Mouse (Mus musculus): ENCODE measurements around the gene Car11. TPM values are rescaled to one million over a fixed set of nuclear protein-coding genes. Genes with fewer than 3 reads are reported as not detected.
A peak's percentile ranks its signal among the peaks of the same experiment; 100 is the strongest.

Car11 gene
- polyA plus RNA-seq, 1 experiment from 2014 or later = 0.26 TPM

DNA sequence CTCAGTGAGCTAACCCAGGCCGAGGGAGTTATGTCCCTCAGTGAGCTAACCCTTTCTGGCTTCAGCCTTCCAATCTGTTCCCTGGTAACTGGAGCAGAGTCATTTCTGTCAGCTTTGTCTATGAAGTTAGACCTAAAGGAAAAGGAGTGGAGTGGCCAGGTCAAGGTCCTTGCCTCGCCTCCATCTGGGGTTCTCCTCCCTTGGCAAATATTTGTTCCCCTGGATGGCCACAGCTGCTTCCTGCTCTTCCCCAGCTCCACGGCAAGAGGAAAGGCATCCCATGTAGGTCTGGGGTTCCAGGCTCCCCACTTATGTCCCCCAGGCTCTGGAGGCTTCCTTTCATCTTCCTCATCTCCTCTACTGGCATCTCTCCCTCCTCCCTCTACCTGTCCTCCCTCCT, 28.0 kb downstream of the Car11 start:
- 63% methylated on average over 3 of the region's 3 CpGs for WGBS (ENCODE audit: insufficient replicate concordance)
- no peak overlapping the region for H3K9ac ChIP-seq
- H3K4me1 ChIP-seq (replicated peaks) = peaks cover 13% of the 10 kb centered on the region
- no peak overlapping the region for H3K4me2 ChIP-seq
- H3K27me3 ChIP-seq = no peaks in the 10 kb centered on the region
- H3K27ac ChIP-seq (replicated peaks) = no peak overlapping the region
- H3K36me3 ChIP-seq (replicated peaks) = peaks cover 34% of the 10 kb centered on the region
- no peaks in the 10 kb centered on the region for H3K9me3 ChIP-seq (replicated peaks)
- no peak overlapping the region for H3K4me3 ChIP-seq (replicated peaks)
- no peak for ATAC-seq (ENCODE audit: insufficient read depth)

DNA sequence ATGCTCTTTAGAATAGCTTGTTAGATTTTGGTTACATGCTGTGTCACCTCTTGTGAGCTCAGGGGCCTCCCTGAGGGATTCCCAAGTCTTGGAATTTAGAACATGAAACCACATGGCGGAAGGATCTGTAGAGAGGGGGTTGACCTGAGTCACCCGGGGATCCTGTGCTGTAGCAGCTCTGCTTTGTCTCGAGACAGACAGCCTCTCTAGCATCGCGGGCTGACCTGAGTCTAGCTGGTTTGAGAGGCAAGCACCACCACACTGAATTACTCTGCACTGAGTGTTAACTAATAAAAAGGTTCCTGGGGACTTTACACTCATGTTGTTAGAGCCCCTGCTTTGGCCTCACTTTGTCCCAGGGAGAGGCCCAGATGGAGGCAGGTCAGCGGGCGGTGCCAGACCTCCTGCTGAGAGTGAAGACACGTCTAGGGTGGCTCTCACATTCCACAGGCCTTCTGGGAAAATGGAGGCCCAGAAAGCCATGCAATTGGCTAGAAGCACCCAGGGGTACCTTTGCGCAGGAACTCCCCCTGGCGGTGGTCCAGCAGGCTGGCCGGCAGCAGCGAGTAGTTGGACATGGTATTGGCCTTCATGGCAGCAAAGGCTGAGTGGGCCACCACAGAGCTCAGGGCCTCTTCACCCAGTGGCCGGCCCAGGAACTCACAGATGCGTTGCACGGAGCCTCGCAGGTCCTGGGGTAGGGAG, 31.2 kb downstream of the Car11 start:
- H3K4me3 ChIP-seq (replicated peaks) = no peak overlapping the region
- H3K9ac ChIP-seq = no peak overlapping the region
- no peak overlapping the region for H3K4me2 ChIP-seq
- ATAC-seq (ENCODE audit: insufficient read depth) = 0 out of 2 replicates have a peak, but pooled peaks have one; percentile 19
- H3K9me3 ChIP-seq (replicated peaks) = no peaks in the 10 kb centered on the region
- no peaks in the 10 kb centered on the region for H3K27me3 ChIP-seq
- peaks cover 2% of the 10 kb centered on the region; the same call in 1 of the 2 replicates for H3K36me3 ChIP-seq (replicated peaks)
- peaks cover 13% of the 10 kb centered on the region for H3K4me1 ChIP-seq (replicated peaks)
- 29% methylated on average over 16 of the region's 16 CpGs for WGBS (ENCODE audit: insufficient replicate concordance)
- H3K27ac ChIP-seq (replicated peaks) = no peak overlapping the region

DNA sequence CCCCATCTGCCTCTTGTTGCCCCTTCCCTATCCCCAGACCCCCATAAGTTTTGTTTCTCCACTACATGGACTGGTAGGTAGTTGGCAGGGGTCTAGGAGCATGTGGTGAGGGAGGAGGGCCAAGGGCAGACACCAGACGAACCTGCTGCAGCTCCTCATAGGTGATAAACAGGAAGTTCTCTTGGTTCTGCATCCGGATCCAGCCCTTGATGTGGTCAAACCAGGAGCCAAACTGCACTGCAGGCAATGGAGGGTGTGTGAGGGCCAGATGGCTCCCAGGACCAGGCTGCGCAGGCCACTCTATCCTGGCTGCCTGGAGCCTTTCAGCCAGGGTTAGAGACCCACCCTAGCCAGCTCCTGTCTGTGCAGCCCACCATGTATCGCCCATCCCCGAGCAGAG, 33.8 kb downstream of the Car11 start:
- peaks cover 7% of the 10 kb centered on the region for H3K4me1 ChIP-seq (replicated peaks)
- 56% methylated on average over 5 of the region's 5 CpGs for WGBS (ENCODE audit: insufficient replicate concordance)

DNA sequence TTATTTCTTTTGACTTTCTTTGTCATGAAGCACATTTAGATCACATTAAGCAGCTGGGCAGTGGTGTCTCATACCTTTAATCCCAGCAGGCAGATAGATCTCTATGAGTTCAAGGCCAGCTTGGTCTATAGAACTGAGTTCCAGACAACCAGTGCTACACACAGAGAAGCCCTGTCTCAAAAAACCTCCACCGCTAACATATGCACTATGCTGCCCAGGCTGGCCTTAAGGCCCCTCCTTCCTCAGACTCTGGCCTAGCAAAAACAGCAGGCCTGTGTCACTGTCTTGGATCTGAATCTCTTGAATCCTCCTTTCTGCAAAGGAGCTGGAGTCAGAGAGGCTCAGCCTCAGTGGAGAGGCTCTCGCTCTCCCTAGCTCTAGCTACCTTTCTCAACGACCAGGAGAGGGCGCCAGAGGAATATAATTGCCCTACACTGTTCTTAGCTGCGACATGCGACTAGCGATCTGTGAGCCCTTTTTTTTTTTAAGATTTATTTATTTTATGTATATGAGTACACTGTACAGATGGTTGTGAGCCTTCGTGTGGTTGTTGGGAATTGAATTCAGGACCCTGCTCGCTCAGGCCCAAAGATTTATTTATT, 39.6 kb downstream of the Car11 start:
- Histone ChIP-seq H3K4me1 (replicated peaks) (0 out of 2 replicates have a peak, but pooled peaks cover 12% of the 10 kb centered on the region), H3K27ac (replicated peaks) (no peak overlapping the region), H3K36me3 (replicated peaks) (no peaks in the 10 kb centered on the region), H3K9ac (no peak overlapping the region), H3K9me3 (replicated peaks) (no peaks in the 10 kb centered on the region), H3K4me3 (replicated peaks) (no peak overlapping the region), H3K4me2 (no peak overlapping the region), H3K27me3 (no peaks in the 10 kb centered on the region)
- 9% methylated on average over 9 of the region's 9 CpGs for WGBS (ENCODE audit: insufficient replicate concordance)
- no peak for ATAC-seq (ENCODE audit: insufficient read depth)

More for the DNA sequence above, 33.8 kb downstream of the Car11 start:
- H3K4me2 ChIP-seq = no peak overlapping the region
- no peaks in the 10 kb centered on the region for H3K36me3 ChIP-seq (replicated peaks)
- no peak for ATAC-seq (ENCODE audit: insufficient read depth)
- H3K9ac ChIP-seq = no peak overlapping the region
- H3K27me3 ChIP-seq = no peaks in the 10 kb centered on the region
- H3K4me3 ChIP-seq (replicated peaks) = no peak overlapping the region
- no peak overlapping the region for H3K27ac ChIP-seq (replicated peaks)
- no peaks in the 10 kb centered on the region for H3K9me3 ChIP-seq (replicated peaks)

DNA sequence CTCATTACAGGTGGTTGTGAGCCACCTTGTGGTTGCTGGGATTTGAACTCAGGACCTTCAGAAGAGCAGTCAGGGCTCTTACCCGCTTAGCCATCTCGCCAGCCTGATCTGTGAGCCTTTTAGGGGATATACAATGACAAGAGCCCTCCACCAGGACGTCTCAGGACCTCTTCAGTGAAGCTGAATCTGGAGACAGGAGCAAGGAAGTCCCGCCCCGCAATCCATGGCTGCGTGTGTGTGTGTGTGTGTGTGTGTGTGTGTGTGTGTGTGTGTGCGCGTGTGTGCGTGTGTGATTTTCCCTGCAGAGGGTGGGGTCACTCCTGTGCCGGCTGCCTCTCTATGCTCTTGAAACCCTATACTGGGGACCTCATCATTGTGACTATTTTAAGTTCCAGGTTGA, 40.2 kb downstream of the Car11 start:
- ATAC-seq (ENCODE audit: insufficient read depth) = no peak
- H3K27ac ChIP-seq (replicated peaks) = no peak overlapping the region
- H3K4me1 ChIP-seq (replicated peaks) = 0 out of 2 replicates have a peak, but pooled peaks cover 12% of the 10 kb centered on the region
- no peaks in the 10 kb centered on the region for H3K36me3 ChIP-seq (replicated peaks)
- no peaks in the 10 kb centered on the region for H3K27me3 ChIP-seq
- H3K9me3 ChIP-seq (replicated peaks) = no peaks in the 10 kb centered on the region
- H3K4me2 ChIP-seq = no peak overlapping the region
- H3K9ac ChIP-seq = no peak overlapping the region
- WGBS (ENCODE audit: insufficient replicate concordance) = 53% methylated on average over 10 of the region's 10 CpGs
- H3K4me3 ChIP-seq (replicated peaks) = no peak overlapping the region

DNA sequence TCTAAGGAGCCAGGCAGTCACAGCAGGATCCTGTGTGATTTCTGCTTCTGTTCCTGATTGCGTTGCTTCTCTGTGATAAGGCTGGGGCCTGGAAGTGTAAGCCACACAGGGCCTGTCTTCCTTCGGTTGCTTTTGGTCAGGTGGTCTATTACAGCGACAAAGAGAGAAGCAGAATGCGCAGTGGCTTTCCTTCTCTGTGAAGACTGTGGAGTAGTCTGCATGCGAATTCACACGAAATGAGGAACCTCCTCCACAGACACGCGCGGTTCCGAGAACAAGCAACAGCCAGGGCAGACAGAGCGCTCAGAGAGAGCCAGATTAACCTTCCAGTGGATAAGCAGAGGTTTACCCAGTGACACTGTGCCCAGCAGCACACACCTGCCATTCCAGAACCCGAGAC, 41.7 kb downstream of the Car11 start:
- Histone ChIP-seq H3K27me3 (no peaks in the 10 kb centered on the region), H3K4me3 (replicated peaks) (no peak overlapping the region), H3K36me3 (replicated peaks) (no peaks in the 10 kb centered on the region), H3K9me3 (replicated peaks) (no peaks in the 10 kb centered on the region), H3K4me1 (replicated peaks) (0 out of 2 replicates have a peak, but pooled peaks cover 12% of the 10 kb centered on the region), H3K9ac (no peak overlapping the region), H3K27ac (replicated peaks) (no peak overlapping the region), H3K4me2 (peak overlapping the region; percentile 51)
- 30% methylated on average over 12 of the region's 12 CpGs for WGBS (ENCODE audit: insufficient replicate concordance)
- no peak for ATAC-seq (ENCODE audit: insufficient read depth)

DNA sequence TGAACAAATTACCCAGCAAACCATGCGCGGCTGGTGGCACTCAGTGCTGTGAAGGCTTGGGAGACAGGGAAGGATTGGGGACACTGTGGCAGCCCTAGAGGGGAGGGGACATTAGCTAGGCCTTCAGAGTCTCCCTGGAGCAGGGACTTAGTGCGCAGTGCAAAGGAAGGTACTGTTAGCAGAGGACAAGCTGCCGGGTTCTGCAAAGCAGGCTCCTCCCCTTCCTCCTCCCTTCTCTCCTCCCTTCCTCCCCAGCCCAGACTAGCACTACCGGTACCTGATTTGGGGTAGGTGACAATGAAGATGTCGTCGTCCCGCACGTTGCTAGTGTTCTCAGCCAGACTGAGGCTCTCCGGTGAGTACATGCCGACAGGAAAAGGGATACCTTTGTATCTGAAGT, 42.1 kb downstream of the Car11 start:
- no peaks in the 10 kb centered on the region for H3K36me3 ChIP-seq (replicated peaks)
- no peaks in the 10 kb centered on the region for H3K27me3 ChIP-seq
- H3K4me3 ChIP-seq (replicated peaks) = peak overlapping the region; percentile 11
- no peak for ATAC-seq (ENCODE audit: insufficient read depth)
- H3K4me1 ChIP-seq (replicated peaks) = 0 out of 2 replicates have a peak, but pooled peaks cover 12% of the 10 kb centered on the region
- peak overlapping the region; percentile 51 for H3K4me2 ChIP-seq
- H3K9ac ChIP-seq = no peak overlapping the region
- no peak overlapping the region for H3K27ac ChIP-seq (replicated peaks)
- H3K9me3 ChIP-seq (replicated peaks) = no peaks in the 10 kb centered on the region
- 25% methylated on average over 11 of the region's 11 CpGs for WGBS (ENCODE audit: insufficient replicate concordance)

DNA sequence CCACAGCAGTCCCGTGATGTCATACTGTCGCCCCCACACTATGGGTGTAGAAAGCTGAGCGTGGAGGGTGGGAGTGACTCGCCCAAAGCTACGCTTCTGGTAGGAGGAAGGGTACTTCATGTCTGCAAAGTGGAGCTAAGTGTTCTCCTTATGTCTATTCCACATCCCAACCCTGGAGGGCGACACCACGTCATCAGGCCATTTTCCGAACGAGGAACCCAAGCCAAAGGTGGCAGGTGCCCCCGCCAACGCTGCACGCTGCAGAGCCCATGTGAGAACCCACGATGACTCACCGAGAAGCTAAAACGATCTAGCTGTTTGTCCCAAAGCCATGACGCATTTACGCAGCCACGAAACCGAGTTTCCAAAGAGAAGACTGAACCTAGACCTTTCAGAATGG, 42.7 kb downstream of the Car11 start:
- Histone ChIP-seq H3K4me1 (replicated peaks) (0 out of 2 replicates have a peak, but pooled peaks cover 12% of the 10 kb centered on the region), H3K27me3 (no peaks in the 10 kb centered on the region), H3K4me2 (peak overlapping the region; percentile 51), H3K27ac (replicated peaks) (no peak overlapping the region), H3K36me3 (replicated peaks) (no peaks in the 10 kb centered on the region), H3K9ac (no peak overlapping the region), H3K9me3 (replicated peaks) (no peaks in the 10 kb centered on the region), H3K4me3 (replicated peaks) (peak overlapping the region; percentile 11)
- 25% methylated on average over 19 of the region's 19 CpGs for WGBS (ENCODE audit: insufficient replicate concordance)
- ATAC-seq (ENCODE audit: insufficient read depth) = no peak

DNA sequence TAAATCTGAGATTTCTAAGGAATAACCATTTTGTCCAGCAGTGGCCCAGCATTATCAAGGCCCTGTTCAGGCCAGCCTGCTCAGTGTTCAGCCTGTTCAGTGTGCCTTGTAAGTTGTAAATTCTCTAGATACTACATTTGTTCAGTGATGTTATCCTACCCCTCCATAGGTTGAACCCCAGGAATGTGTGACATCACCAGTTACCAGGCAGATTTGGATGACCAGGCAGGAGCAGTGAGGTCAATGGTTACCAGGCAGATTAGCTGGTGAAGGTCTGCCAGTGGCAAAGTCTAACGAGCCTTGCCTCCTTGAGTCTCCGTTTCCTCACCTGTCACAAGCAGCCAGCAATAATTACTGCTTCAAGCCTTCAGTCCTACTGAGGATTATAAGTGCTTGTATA, 44.7 kb downstream of the Car11 start:
- Histone ChIP-seq H3K4me3 (replicated peaks) (no peak overlapping the region), H3K27ac (replicated peaks) (no peak overlapping the region), H3K4me2 (no peak overlapping the region), H3K9ac (no peak overlapping the region), H3K9me3 (replicated peaks) (no peaks in the 10 kb centered on the region), H3K27me3 (no peaks in the 10 kb centered on the region), H3K36me3 (replicated peaks) (no peaks in the 10 kb centered on the region), H3K4me1 (replicated peaks) (0 out of 2 replicates have a peak, but pooled peaks cover 12% of the 10 kb centered on the region)
- no peak for ATAC-seq (ENCODE audit: insufficient read depth)
- WGBS (ENCODE audit: insufficient replicate concordance) = 40% methylated on average over 2 of the region's 2 CpGs

DNA sequence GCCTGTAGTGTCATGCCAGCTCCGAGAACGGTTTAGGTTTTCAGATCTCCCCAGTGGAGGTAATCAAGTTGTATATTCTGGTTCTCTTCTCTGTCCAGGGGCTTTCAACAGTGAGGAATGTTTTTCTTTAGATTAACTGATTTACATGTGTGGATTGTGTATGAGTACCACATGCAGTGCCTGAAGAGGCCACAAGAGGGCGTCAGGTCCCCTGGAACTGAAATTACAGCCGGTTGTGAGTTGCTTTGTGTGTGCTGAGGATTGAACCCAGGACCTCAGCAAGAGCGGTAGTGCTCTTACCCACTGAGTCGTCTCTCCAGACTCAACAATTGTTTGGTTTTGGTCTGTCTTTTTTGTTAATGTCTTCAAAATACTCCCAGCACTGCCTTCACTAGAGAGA, 46.9 kb downstream of the Car11 start:
- 57% methylated on average over 6 of the region's 6 CpGs for WGBS (ENCODE audit: insufficient replicate concordance)
- Histone ChIP-seq H3K9ac (no peak overlapping the region), H3K36me3 (replicated peaks) (no peaks in the 10 kb centered on the region), H3K27me3 (no peaks in the 10 kb centered on the region), H3K27ac (replicated peaks) (no peak overlapping the region), H3K4me2 (no peak overlapping the region), H3K4me1 (replicated peaks) (0 out of 2 replicates have a peak, but pooled peaks cover 11% of the 10 kb centered on the region), H3K4me3 (replicated peaks) (no peak overlapping the region), H3K9me3 (replicated peaks) (no peaks in the 10 kb centered on the region)
- no peak for ATAC-seq (ENCODE audit: insufficient read depth)

DNA sequence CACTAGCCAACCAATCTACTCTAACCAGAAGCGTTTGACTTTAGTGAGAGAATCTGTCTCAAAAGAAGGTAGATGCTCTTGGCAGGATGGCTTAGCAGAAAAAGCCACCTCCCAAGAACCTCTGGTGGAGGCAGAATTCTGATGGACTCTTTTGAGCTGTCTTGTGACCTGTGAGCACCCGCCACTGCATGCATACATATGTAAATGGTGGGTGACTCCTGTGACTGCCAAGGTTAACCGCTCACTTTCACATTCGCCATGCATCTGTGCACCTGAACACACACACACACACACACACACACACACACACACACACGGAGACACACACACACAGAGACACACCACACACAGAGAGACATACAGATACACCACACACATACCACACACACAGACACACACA, 47.8 kb downstream of the Car11 start:
- Histone ChIP-seq H3K36me3 (replicated peaks) (no peaks in the 10 kb centered on the region), H3K9ac (no peak overlapping the region), H3K9me3 (replicated peaks) (no peaks in the 10 kb centered on the region), H3K4me1 (replicated peaks) (0 out of 2 replicates have a peak, but pooled peaks cover 2% of the 10 kb centered on the region), H3K4me2 (no peak overlapping the region), H3K27ac (replicated peaks) (no peak overlapping the region), H3K4me3 (replicated peaks) (no peak overlapping the region), H3K27me3 (no peaks in the 10 kb centered on the region)
- 70% methylated on average over 5 of the region's 5 CpGs for WGBS (ENCODE audit: insufficient replicate concordance)
- no peak for ATAC-seq (ENCODE audit: insufficient read depth)

Data from liver, embryonic 15.5 days (tissue).